Mouse (Mus musculus) megakaryocyte, embryonic 14.5 days (primary cell): ENCODE measurements around the gene Lgals3.

ENCODE experiments used
- FLI1 ChIP-seq: IDR thresholded peaks from 2 replicates; pipeline ENCODE4 v1.6.1; 2012; ENCODE audit warnings: low read length, inconsistent platforms, mixed read lengths
- GATA1 ChIP-seq: IDR thresholded peaks from 3 replicates; pipeline ENCODE4 v1.6.1; 2012; ENCODE audit warnings: mixed read lengths, low read length, inconsistent platforms, borderline replicate concordance

DNA sequence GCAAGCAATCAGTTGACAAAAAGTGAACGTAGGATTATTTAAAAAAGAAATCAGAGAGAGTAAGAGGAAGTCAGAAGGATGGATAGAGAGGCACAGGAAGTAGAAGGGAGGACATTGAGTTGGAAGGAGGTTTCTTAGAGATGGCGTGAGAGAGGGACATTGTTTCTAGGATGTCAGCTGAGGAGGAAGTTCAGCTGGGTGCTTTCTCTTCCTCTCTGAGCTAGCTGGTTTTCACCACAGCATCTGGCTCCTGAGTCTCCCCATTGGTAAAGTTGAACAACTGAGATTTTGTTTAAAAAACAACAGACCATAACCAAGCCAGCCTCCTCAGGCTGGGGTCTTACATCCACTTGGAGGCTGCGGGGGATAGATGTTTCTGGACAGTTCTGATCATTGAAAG, 7.9 kb upstream of the Lgals3 start:
- TF ChIP-seq GATA1: no peak
- TF ChIP-seq FLI1: no peak
